Mouse (Mus musculus): ENCODE measurements around the gene 9530053A07Rik.

DNA sequence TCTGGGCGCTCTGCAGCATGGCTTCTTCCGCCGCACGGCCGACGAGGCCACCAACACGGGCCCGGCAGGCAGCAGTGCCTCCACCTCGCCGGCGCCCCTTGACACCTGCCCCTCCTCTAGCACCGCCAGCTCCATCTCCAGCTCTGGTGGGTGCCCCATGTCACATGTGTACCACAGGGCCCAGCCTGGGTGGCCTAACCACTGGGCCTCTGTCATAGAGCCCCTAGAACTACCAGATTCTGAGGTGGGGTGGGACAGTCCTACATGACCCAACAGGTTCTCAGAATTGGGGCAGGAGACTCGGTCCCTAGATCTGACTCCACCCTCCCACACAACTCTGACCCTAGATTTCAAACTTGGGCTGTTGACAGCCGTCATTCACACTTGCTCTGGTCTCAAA, 56.6 kb downstream of the 9530053A07Rik start:
- TF ChIP-seq TAL1 (IDR thresholded peaks at IDR 0.05; ENCODE audit: low read length), result no peak
- no peak for TF ChIP-seq GATA1 (IDR thresholded peaks at IDR 0.05; ENCODE audit: low read length)
